Mouse (Mus musculus): ENCODE measurements around the gene Limch1.

Gene Limch1

DNA sequence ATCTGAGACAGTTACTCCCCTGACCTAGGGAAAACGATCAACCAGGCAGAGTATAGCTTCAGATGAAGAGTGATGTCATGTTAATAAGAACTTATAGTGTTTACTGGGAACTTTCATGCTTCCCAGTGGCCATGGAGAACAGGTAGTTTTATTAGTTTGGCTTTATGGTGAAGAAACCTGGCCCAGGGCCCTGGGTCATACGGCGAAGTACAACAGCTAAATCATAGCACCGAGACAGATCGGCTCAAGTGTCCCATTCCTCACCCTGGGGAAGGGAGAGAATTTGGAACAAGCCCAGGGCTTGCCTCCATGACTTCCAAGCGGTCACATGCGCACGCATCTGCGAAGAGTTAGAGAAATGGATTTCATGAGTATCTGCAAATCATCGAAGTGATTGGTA is 84.6 kb downstream of the Limch1 start:
- DNase-seq (ENCODE audit: low spot score): no peak

DNA sequence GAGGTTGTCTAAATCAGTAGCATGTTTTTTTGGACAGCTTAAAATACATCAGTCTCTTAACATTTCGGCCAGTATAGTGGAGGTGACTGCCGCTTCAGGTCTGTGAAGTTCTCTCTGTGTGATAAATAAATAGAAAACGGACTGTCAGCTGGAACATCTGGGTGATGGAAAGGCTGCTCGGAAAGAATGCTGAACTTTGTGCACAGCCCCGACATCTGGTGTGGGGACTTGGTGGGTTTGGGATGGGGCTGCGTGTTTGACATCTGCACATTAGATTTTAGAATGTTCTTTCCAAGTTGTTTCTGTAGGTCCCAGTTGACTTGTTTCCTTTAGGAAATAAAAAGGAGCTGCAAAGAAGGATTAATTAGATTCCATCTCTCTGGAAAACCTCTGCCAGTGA is 89.1 kb downstream of the Limch1 start:
- no peak for DNase-seq (ENCODE audit: low spot score)

DNA sequence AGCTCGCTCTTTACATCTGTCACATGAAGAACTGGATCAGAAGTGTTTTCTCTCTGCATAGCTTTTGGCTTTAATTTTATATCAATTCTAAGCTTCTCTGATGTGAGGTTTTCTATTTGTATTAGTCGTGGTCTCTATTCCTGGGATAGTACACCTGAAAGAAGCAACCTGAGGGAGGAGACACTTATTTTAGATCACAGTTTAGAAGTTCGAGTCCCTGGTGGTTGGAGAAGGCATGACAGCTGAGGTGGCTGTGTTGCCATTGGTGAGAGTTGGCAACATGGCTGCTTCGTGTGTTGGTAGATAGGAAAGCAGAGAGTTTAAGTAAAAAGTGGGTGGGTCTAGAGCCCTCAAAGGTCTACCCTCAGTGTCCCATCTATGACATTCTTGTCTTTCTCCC is 91.3 kb downstream of the Limch1 start:
- no peak for DNase-seq (ENCODE audit: low spot score)

DNA sequence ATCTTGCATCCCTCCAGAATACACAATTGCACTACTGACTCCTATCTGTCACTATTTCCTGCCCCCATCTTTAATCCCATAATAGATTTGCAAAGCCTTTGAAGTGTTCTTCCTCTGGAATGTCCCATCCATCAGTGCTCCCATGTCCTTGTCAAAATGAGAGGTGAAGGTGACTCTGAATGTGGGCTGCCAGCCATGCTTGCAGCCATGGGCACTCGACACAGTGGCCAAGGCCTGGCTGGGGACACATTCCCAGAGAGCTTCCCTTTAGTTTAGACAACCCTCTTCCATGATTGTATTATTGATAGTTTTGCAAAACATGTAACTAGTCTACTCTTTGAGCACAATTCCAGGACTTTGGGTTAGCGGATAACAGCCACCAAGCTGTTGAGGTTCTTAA is 96.3 kb downstream of the Limch1 start:
- DNase-seq (ENCODE audit: low spot score): no peak

DNA sequence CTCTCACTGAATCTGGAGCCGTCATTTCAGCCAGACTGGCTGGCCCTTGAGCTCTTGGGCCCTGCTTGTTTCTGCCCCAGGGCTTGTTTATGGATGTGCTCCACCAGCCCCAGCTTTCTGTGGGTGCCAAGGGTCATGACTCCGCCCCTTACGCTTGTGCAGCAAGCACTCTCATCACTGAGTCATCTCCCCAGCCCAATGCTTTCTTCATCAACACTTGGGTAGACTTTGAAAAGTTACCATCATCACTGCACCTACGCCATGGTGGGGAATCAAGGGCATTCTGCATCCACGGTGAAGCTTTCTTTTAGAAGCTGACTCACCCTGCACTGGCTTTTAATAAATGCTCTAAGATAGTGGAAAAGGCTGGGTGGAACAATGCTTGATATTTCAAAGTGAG is 97.1 kb downstream of the Limch1 start:
- no peak for DNase-seq (ENCODE audit: low spot score)

DNA sequence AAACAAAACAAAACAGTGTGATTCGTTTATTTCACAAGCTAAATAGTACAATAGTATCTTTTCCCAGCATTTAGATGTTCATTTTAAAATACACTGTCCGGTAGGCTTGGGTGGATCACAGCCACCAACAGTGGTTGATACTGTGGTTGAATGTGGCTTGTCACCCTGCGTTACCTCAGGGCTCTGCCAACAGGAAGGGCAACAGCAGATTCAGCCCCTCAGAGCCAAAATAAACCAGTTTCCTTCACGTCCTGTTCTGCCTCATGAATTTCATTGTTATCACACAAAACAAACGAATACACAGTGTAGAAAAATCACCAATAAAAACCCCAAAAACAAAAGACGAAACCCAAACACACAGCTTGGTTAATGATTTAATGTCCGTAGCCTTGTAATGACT is 102.5 kb downstream of the Limch1 start:
- DNase-seq (ENCODE audit: low spot score): no peak

DNA sequence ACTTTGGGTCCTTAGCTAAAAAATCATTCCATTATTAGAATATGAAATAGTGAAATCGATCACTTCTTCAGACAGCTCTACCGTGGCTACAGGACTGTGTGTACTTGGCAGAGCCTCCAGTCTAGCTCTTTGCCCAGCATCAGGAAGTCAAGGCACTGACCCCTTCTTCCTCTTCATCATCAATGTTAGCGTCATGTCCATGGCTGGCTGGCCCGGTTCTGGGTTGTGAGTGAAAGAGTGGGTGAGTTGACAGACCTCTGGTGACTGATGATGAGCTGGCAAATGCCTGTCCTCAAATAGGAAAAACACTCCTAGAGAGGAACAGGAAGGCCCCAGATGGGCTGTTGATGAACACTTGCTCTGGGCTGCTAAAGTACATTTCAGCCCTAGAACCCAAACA is 103.5 kb downstream of the Limch1 start:
- no peak for DNase-seq (ENCODE audit: low spot score)

DNA sequence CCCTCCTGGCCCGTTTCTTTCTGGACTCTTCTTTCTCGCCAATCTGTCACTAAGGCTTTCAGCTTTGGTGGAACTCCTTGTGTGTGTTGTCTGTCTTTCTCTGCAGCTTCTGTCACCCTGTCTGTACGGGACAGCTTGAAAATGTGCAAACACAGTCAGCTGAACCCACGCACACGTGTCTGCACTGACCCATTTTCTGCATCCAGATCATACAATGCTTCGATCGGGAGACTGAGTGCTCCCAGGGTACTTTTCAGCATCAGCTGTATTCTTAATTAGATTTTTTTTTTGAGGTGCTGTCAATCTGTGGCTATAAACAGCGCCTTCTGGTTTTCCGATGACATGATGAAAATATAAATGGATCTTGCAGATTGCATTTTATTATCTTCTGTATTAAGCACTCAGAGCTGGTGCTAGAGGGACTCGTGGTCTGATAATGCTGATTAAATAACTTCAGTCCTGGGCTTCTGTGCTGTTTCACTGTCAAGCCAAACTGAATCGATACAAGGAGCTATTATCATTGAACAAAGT is 105.2 kb downstream of the Limch1 start:
- no peak for DNase-seq (ENCODE audit: low spot score)

DNA sequence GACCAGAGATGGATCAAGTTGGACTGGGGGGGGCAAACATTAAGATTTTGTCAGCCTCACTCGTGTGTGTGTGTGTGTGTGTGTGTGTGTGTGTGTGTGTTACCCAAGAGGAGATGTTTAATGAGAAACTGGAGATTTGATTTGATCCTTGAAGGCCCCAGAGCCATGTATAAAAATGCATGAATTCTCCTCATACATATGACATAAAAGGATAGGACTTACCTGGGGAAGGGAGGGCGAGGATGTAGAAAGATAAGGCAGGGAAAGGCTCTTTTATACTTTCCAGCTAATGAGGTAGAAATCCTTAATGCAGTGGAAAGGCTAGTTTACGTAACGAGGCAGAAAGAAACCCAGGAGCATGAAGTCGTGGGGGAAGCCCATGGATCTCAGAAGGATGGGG is 106.1 kb downstream of the Limch1 start:
- no peak for DNase-seq (ENCODE audit: low spot score)

DNA sequence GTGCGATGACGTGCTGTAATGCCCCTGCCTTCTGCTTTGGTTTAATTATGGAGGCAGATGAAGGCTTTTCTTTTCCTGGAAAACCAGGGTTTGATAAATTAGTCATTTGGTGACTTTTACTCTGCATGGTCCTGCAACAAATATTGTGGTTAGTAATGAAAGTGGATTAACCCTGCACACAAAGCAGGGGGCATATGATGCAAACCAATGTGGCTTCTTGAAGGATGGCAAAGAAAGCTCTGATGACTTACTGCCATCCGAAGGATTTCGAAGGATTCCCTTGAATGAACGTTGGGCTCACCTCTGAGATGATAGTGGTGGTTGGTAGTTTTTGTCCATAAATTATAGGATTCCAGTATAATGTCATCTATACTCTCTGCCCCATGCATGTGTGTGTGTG is 108.6 kb downstream of the Limch1 start:
- DNase-seq (ENCODE audit: low spot score): no peak

DNA sequence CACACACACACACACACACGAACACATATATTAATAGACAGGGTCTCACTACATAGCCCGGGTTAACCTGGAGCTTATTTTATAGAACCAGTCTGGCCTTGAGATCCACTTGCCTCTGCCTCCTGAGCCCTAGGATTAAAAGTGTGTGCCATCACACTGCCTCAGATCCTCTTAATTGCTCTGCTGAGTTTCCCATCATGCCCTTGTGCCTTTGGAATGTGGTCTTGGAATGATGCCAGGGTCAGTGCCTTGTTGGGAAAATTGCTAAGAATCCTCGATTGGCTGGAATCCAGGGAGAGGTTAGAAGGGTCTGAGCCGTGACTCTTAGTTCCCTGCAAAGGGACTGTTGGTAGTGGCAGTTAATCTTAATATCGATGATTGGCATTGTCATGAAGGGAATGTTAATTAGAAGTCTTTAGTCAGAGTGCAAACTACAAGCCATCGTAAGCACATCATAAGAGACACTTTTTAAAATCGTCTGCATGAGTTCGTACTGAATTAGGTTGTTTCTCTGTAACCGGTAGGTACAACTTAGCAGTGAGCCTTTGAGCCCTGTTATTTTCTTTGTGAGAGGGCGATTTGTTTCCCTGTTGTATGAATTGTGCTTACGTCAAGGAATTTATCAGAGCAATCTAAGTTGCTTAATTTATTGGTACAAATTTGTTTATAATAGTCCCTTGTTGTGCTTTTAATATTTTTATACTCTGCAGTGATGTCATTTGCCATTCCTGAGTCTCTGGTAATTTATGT is 109.9 kb downstream of the Limch1 start:
- DNase-seq (ENCODE audit: low spot score): no peak

DNA sequence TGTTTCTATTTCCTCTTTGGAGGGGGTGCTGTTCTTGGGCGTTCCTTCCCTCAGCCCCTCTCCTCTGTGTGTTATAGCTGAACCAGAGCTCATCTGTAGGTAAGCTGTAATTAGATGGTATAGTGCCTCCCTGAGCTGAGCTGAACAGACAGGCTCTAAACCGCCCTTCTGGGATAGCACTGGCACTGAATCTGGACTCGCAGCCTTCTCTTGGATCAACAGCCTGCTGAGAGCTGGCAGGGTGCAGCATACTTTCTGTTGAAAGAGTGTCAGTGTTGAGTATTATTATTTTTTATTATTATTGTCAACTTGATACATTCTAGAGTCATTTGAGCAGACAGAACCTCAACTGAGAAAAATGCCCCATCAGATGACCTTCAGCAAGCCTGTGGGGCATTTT is 113.9 kb downstream of the Limch1 start:
- DNase-seq (ENCODE audit: low spot score): no peak

DNA sequence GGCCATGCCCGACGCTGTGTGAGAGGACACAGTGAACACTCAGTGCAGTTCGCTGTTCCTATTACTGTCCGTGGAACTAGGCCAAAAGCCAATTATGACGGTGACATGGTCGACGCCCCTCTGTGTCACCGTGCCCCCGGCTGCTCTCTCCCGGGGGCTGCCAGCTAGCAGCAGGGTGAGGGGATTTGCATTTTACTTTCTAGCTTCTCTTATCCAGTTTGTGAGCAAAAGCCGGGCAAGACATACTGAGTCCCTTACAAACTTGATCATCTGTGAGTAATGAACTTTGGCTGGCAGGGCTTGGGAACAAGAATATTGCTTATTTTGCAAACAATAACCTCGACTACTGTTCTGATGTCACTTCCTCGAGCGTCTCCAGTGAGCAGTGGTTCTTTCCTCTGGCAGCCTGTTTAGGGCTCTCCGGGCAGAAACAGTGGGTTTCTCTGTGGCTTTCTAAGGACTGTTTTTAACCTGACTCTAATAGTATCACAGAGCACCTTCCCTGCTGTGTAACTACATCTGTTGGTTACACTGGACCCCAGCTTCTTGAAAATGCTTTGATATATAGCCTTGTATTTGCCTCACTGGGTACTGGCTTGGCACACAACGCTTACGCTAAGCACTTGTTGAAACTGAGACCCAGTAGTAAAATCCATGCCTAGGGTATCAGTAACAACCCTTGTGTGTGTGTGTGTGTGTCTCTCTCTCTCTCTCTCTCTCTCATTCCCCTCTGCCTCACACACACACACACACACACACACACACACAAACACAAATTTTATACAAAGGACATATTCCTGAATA is 115.8 kb downstream of the Limch1 start:
- DNase-seq (ENCODE audit: low spot score): no peak

DNA sequence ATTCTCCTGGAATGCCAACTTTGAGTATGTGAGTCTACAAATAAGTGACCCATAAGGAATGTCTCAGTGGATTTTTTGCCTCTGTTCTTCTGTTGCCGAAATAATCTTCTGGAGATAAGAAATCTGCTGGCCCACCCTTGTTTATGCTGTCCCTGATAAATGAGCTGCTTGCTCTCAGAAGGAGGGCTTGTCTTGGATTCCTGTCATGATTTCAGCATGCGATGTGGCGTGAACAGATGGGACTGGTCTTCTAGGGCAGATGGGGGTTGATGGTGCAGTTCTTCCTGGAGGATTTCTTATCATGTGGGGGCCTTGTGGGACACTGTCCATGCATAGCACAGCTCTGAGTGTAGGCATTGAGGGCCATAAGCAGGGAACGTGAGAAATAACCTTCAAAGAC is 116.5 kb downstream of the Limch1 start:
- no peak for DNase-seq (ENCODE audit: low spot score)

DNA sequence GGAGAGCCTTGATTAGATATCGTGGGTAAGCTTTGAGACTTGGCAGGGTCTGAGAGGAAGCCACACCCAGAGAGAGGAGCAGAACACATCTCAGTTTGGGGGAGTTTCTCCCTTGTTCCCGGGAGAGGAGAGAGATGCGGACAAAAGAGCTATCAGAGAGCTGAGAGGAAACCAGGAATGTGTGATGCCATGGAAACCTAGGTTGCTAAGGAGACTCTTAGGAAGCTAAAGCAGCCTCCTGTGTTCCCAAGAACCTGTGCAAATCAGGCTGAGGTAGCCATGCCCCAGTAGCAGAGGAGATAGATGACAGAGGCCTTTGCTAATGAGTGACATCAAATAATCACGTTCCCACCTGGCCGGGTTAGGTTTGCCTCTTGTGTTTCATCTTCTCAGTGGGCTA is 119.6 kb downstream of the Limch1 start:
- no peak for DNase-seq (ENCODE audit: low spot score)

DNA sequence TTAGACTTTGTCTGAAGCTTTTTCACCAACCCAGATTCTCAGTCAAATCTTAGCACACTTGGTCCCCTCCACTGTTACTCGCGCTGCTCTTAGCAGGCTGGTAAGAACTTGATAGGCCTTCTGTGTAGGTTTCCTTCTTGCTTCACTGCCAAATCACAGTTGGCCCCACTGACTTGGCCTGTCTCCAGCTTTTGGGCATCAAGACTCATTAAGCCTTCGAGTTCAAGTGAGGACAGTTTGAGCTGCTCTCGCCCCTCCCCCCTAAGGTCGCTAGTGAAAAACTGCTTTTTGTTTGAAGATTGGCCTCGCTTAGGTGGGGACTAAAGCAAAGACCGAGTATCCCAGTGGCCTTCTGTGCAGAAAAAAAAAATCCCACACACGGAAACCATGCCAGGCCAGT is 120.4 kb downstream of the Limch1 start:
- no peak for DNase-seq (ENCODE audit: low spot score)

DNA sequence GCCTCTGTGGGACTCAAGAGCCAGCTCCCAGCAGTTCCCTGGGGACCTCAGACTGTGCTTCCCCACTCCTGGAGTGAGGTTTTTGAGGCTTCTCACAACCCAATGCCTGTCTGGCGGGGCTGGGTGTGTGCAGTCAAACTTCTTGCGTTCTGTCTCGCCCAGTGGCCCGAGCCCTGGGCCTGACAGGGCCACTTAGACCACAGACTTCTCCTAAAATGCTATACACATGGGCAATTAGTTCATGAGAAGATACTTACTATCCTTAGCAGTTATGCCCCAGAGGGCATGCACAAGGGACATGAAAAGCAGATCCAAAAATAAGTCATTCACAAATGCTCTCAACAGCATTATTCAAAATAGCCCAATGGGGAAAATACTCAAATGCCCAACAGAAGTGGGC is 123.9 kb downstream of the Limch1 start:
- no peak for DNase-seq (ENCODE audit: low spot score)

DNA sequence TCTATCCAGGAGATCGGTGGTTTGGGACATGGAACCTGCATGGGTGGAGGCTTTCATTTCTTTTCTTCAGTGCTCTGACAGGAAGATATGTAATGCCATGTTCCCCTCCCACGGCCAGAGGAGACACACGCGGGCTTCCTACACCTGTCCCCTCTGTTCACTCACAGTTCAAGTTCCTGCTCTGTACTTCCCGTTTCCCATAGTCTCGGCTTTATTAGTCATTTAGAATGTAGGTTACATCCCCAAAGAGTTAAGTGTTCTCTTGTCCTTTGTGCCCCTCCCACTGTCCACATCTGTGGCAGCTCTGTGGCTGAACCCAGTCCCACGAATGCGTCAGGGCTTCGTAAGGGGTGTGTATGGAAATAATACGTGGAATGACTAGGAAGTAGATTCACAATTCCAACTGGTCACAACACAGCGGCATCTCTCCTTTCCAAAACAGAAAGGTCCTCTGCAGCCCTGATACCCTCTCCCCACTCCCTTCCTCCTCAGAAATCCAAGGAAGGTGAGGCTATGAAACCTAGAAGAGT is 126.0 kb downstream of the Limch1 start:
- DNase-seq (ENCODE audit: low spot score): no peak

DNA sequence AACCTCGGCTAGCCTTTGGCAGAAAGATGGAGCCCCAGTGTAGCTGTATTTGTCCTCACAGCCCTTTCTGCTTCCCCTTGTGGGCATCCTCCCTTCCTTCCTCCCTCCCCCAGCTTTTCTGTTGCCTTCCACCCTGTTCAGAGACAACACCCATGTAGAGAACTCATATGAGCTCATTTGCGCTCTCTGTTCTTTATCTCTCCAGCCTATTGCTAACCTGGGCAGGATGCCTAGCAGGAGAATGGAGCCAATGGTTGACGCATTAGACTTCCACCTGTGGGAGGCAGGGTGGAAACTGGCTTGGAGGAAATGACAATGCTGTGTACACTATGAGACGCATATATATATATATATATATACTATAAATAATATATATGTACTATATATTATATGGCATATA is 126.4 kb downstream of the Limch1 start:
- DNase-seq (ENCODE audit: low spot score): no peak

DNA sequence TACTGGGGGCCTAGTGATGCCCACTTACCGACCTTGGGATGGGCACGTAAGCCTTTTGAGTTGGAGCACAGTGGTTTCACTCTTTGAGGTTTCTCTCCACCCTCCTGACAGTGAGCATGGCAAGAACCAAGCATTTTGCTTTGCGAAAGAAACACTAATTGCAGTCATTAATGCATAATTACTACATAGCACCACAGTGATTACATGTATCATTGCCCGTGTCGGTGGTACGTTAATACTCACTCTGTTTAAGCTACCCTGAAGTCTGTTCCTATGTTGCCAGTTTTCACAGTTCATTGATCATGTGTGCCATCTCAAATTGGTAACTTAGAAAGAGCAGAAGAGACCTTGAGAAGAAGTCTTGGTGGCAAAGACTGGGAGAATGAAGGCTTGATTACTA is 127.1 kb downstream of the Limch1 start:
- DNase-seq (ENCODE audit: low spot score): no peak

DNA sequence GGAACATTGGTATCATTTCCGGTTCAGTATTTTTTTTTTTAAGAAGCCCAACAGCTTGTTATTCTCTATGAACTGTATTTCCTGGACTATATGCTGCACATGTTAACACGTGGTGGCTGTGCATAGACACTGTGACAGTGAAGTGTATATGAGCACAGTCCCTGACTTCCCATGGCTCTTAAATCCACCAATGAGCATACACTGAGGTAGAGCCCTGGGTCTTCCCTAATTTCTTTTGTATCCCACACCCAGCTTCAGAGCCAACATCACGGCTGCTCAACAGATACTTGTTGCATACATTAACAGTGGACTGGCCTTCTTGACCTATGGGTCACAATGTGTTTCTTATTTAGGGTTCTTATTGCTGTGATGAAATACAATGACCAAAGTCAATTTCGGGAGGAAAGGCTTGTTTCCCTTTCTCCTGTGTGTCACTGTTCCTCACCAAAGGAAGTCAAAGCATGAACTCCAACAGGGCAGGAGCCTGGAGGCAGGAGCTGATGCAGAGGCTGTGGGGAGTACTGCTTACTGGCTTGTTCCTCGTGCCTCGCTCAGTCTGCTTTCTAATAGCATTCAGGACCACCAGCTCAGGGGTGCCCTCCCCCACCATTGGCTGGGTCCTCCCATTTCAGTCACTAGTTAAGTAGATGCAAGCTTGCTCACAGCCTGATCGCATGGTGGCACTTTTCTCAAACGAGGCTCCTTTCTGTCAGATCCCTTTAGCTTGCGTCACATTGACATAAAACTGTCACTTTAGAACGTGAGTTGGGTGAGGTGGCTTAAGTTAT is 130.6 kb downstream of the Limch1 start:
- no peak for DNase-seq (ENCODE audit: low spot score)

DNA sequence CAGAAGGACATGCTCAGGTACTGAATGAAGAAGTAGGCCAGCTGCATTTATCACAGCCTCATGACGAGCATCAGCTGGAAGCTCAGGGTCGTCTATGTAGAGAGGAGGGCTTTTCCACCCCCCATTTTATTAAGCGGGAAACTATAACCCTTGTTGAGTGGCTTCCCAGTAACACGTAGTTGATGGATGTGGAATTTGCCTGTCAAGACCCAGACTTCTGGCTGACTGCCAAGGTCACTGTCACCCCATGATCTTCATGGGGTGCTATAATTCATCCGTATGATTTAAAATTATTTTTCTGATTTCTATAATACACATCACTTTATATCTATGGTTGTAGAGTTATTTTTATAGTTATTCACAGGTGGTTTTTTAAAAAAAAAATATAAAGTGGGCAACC is 131.4 kb downstream of the Limch1 start:
- no peak for DNase-seq (ENCODE audit: low spot score)
